Mouse (Mus musculus): Measurements from ENCODE around the gene Panx2. TPM values are rescaled to one million over a fixed set of nuclear protein-coding genes. Genes with fewer than 3 reads are reported as not detected.

Gene Panx2
- total and polyA plus RNA-seq, 2 experiments from 2014 or later: 9.3 to 16.4 TPM

GRCm38 (mm10) chr15:89118007-89118406 is 58.5 kb downstream of the Panx2 start:
- no peak overlapping the region for H3K4me3 ChIP-seq (ENCODE audit: low read depth, low read length)

GRCm38 (mm10) chr15:89122649-89123366 is 63.3 kb downstream of the Panx2 start, which contains the start of gene Tubgcp6:
Tubgcp6 (minus strand) TSS chr15:89123112.
- H3K27me3 ChIP-seq (ENCODE audit: insufficient read depth, low read length): no peaks in the 10 kb centered on the region
- H3K4me2 ChIP-seq (ENCODE audit: low read depth, low read length, poor library complexity, severe bottlenecking): peak within 1 kb of the TSS; percentile 83
- peak within 1 kb of the TSS; percentile 79 for H3K4me3 ChIP-seq (ENCODE audit: low read depth, low read length)
- peak; percentile 80 for ATAC-seq (ENCODE audit: low FRiP score)
- peaks cover 13% of the 10 kb centered on the region for H3K4me1 ChIP-seq (ENCODE audit: insufficient read depth, low read length)
- H3K9ac ChIP-seq (replicated peaks; ENCODE audit: low read length, poor library complexity, severe bottlenecking): peak within 1 kb of the TSS; percentile 81
- no peaks in the 10 kb centered on the region for H3K9me3 ChIP-seq (ENCODE audit: low read length)
- H3K36me3 ChIP-seq (ENCODE audit: insufficient read depth, low read length): peaks cover 6% of the 10 kb centered on the region
- TF ChIP-seq CTCF (IDR thresholded peaks at IDR 0.05): no peak
- peak within 1 kb of the TSS; percentile 87 for H3K27ac ChIP-seq (ENCODE audit: low read depth, low read length)
- under 1% methylated on average over 47 of the region's 47 CpGs for WGBS
- peak; percentile 97 for DNase-seq (ENCODE audit: low spot score)

More at GRCm38 (mm10) chr15:89118007-89118406, 58.5 kb downstream of the Panx2 start:
- peaks cover 21% of the 10 kb centered on the region for H3K36me3 ChIP-seq (ENCODE audit: insufficient read depth, low read length)
- ATAC-seq (ENCODE audit: low FRiP score): no peak
- H3K4me1 ChIP-seq (ENCODE audit: insufficient read depth, low read length): 0 out of 2 replicates have a peak, but pooled peaks cover 2% of the 10 kb centered on the region
- no peak overlapping the region for H3K9ac ChIP-seq (replicated peaks; ENCODE audit: low read length, poor library complexity, severe bottlenecking)
- H3K9me3 ChIP-seq (ENCODE audit: low read length): no peaks in the 10 kb centered on the region
- no peaks in the 10 kb centered on the region for H3K27me3 ChIP-seq (ENCODE audit: insufficient read depth, low read length)
- H3K27ac ChIP-seq (ENCODE audit: low read depth, low read length): no peak overlapping the region
- TF ChIP-seq CTCF (IDR thresholded peaks at IDR 0.05): peak; percentile 65
- DNase-seq (ENCODE audit: low spot score): no peak
- H3K4me2 ChIP-seq (ENCODE audit: low read depth, low read length, poor library complexity, severe bottlenecking): no peak overlapping the region

Other genes with a start within 250 kb of the Panx2 start
- 9.3 and 11.5 TPM in 2 replicates for gene Alg12, start 240.4 kb upstream of the Panx2 start, total RNA-seq (2014; rRNA removed)
- 5.5 and 7.0 TPM in 2 replicates for gene Alg12, start 240.4 kb upstream of the Panx2 start, polyA plus RNA-seq (2015; fragmentation: Nextera tagmentation; extraction: Ambion mirVana)
- 25.4 and 31.5 TPM in 2 replicates for gene Creld2, start 240.1 kb upstream of the Panx2 start, total RNA-seq (2014; rRNA removed)
- gene Creld2, start 240.1 kb upstream of the Panx2 start, polyA plus RNA-seq (2015; fragmentation: Nextera tagmentation; extraction: Ambion mirVana): 38.2 and 41.7 TPM in 2 replicates
- 78.0 and 95.4 TPM in 2 replicates for gene Pim3, start 197.5 kb upstream of the Panx2 start, total RNA-seq (2014; rRNA removed)
- 69.1 and 72.5 TPM in 2 replicates for gene Pim3, start 197.5 kb upstream of the Panx2 start, polyA plus RNA-seq (2015; fragmentation: Nextera tagmentation; extraction: Ambion mirVana)
- gene Ttll8, start 105.3 kb upstream of the Panx2 start, total RNA-seq (2014; rRNA removed): 3.3 TPM in 1 of 2 replicates, not detected in the other
- gene Ttll8, start 105.3 kb upstream of the Panx2 start, polyA plus RNA-seq (2015; fragmentation: Nextera tagmentation; extraction: Ambion mirVana): 0.26 and 0.35 TPM in 2 replicates
- 46.6 and 60.0 TPM in 2 replicates for gene Mlc1, start 80.7 kb upstream of the Panx2 start, total RNA-seq (2014; rRNA removed)
- 46.7 and 46.8 TPM in 2 replicates for gene Mlc1, start 80.7 kb upstream of the Panx2 start, polyA plus RNA-seq (2015; fragmentation: Nextera tagmentation; extraction: Ambion mirVana)
- 0.22 TPM in 1 of 2 replicates, not detected in the other for gene Mov10l1, start 76.8 kb upstream of the Panx2 start, total RNA-seq (2014; rRNA removed)
- not detected in 2 replicates for gene Mov10l1, start 76.8 kb upstream of the Panx2 start, polyA plus RNA-seq (2015; fragmentation: Nextera tagmentation; extraction: Ambion mirVana)
- gene Trabd, start 15.4 kb downstream of the Panx2 start, total RNA-seq (2014; rRNA removed): 32.9 and 48.6 TPM in 2 replicates
- 21.6 and 23.6 TPM in 2 replicates for gene Trabd, start 15.4 kb downstream of the Panx2 start, polyA plus RNA-seq (2015; fragmentation: Nextera tagmentation; extraction: Ambion mirVana)
- 42.3 and 50.0 TPM in 2 replicates for gene Selenoo, start 29.4 kb downstream of the Panx2 start, total RNA-seq (2014; rRNA removed)
- 19.0 and 19.4 TPM in 2 replicates for gene Selenoo, start 29.4 kb downstream of the Panx2 start, polyA plus RNA-seq (2015; fragmentation: Nextera tagmentation; extraction: Ambion mirVana)
- gene Tubgcp6, start 63.4 kb downstream of the Panx2 start, total RNA-seq (2014; rRNA removed): 46.1 and 68.0 TPM in 2 replicates
- 10.8 and 11.0 TPM in 2 replicates for gene Tubgcp6, start 63.4 kb downstream of the Panx2 start, polyA plus RNA-seq (2015; fragmentation: Nextera tagmentation; extraction: Ambion mirVana)
- gene Hdac10, start 69.0 kb downstream of the Panx2 start, total RNA-seq (2014; rRNA removed): 24.4 and 26.4 TPM in 2 replicates
- 24.5 and 25.6 TPM in 2 replicates for gene Hdac10, start 69.0 kb downstream of the Panx2 start, polyA plus RNA-seq (2015; fragmentation: Nextera tagmentation; extraction: Ambion mirVana)
- 1.5 and 4.7 TPM in 2 replicates for gene Mapk12, start 81.0 kb downstream of the Panx2 start, total RNA-seq (2014; rRNA removed)
- 2.0 and 3.2 TPM in 2 replicates for gene Mapk12, start 81.0 kb downstream of the Panx2 start, polyA plus RNA-seq (2015; fragmentation: Nextera tagmentation; extraction: Ambion mirVana)
- gene Mapk11, start 89.9 kb downstream of the Panx2 start, total RNA-seq (2014; rRNA removed): 26.9 and 34.8 TPM in 2 replicates
- gene Mapk11, start 89.9 kb downstream of the Panx2 start, polyA plus RNA-seq (2015; fragmentation: Nextera tagmentation; extraction: Ambion mirVana): 18.9 and 19.3 TPM in 2 replicates
- 153 and 199 TPM in 2 replicates for gene Plxnb2, start 121.1 kb downstream of the Panx2 start, total RNA-seq (2014; rRNA removed)
- 46.8 and 50.4 TPM in 2 replicates for gene Plxnb2, start 121.1 kb downstream of the Panx2 start, polyA plus RNA-seq (2015; fragmentation: Nextera tagmentation; extraction: Ambion mirVana)
- gene Dennd6b, start 136.8 kb downstream of the Panx2 start, total RNA-seq (2014; rRNA removed): 98.8 and 115 TPM in 2 replicates
- 88.2 and 88.3 TPM in 2 replicates for gene Dennd6b, start 136.8 kb downstream of the Panx2 start, polyA plus RNA-seq (2015; fragmentation: Nextera tagmentation; extraction: Ambion mirVana)
- gene Ppp6r2, start 151.8 kb downstream of the Panx2 start, total RNA-seq (2014; rRNA removed): 225 and 315 TPM in 2 replicates
- gene Ppp6r2, start 151.8 kb downstream of the Panx2 start, polyA plus RNA-seq (2015; fragmentation: Nextera tagmentation; extraction: Ambion mirVana): 76.5 and 87.1 TPM in 2 replicates